Mouse (Mus musculus): Measurements from ENCODE around the gene Ppp3r2.

Gene Ppp3r2

GRCm38 (mm10) chr4:49681812-49682211 is at the start of gene Ppp3r2:
TSS of gene Ppp3r2 (minus strand) at chr4:49682024.
- DNase-seq (ENCODE audit: low read depth, low spot score) = no peak
- no peaks in the 10 kb centered on the region for H3K27me3 ChIP-seq (ENCODE audit: control insufficient read depth, insufficient read depth, low read length, poor library complexity, severe bottlenecking)
- H3K36me3 ChIP-seq (ENCODE audit: control insufficient read depth, insufficient read depth, low read length, poor library complexity, severe bottlenecking) = no peaks in the 10 kb centered on the region

- no peak for DNase-seq (ENCODE audit: low read depth, low spot score)
- Histone ChIP-seq H3K27me3 (ENCODE audit: control insufficient read depth, insufficient read depth, low read length, poor library complexity, severe bottlenecking) (no peaks in the 10 kb centered on the region), H3K36me3 (ENCODE audit: control insufficient read depth, insufficient read depth, low read length, poor library complexity, severe bottlenecking) (no peaks in the 10 kb centered on the region)
These were observed 47.5 kb upstream of the Ppp3r2 start for GRCm38 (mm10) chr4:49729326-49729725.

DNA sequence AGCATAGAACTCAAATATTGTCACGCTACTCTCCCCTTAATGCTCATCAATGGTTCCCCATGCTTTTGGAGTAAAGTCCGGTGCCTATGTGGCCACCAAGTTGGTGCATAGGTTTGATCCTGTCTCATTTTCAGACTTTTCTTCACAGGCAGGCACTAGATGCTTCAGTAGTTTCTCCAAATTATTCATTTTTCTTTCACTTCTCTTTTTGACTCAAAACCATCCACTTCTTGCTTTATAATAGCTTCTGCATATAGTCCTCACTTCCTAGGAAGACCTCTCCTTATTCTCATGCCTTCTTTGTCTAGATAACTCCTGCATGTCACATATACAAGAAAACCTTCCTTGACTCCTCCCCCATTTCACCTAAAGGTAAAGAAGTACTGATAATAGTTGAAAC is 42.1 kb upstream of the Ppp3r2 start:
- H3K36me3 ChIP-seq (ENCODE audit: control insufficient read depth, insufficient read depth, low read length, poor library complexity, severe bottlenecking) = no peaks in the 10 kb centered on the region
- H3K27me3 ChIP-seq (ENCODE audit: control insufficient read depth, insufficient read depth, low read length, poor library complexity, severe bottlenecking) = no peaks in the 10 kb centered on the region
- DNase-seq (ENCODE audit: low read depth, low spot score) = no peak

DNA sequence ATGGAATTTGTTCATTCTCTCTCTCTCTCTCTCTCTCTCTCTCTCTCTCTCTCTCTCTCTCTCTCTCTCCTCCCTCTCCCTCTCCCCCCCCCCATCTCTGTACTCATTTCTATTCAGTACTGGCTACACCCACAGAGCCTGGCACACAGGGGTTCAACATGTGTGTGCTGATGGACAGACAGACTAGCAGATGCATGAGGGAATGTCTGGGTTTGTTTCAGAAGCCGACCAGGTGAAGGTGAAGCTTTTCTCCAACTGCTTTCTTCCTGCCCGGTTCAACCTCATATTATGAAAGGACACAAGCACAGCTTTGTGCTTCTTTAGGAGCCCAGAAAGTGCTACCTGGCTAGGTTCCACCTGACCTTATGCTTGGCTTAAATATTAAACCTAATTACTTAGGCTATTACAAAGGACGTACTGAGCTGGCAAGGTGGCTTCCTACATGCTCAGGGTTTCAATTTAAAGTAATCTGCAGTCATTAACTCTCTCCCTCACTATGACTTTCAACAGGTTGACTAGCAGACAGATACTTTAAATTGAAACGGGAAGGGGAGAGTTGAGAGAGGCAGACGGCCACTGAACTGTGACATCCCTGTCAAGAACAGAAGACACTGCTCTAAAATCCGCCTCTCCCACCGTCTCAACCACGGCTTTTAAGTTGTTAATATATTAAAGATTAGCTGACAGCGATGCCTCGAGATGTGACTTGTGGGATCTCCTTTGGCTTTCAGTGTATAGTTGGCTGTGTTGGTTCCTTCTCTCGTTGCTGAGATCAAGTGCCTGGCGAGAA is 9.8 kb upstream of the Ppp3r2 start:
- no peaks in the 10 kb centered on the region for H3K36me3 ChIP-seq (ENCODE audit: control insufficient read depth, insufficient read depth, low read length, poor library complexity, severe bottlenecking)
- no peaks in the 10 kb centered on the region for H3K27me3 ChIP-seq (ENCODE audit: control insufficient read depth, insufficient read depth, low read length, poor library complexity, severe bottlenecking)
- DNase-seq (ENCODE audit: low read depth, low spot score) = no peak

- H3K36me3 ChIP-seq (ENCODE audit: control insufficient read depth, insufficient read depth, low read length, poor library complexity, severe bottlenecking) = no peaks in the 10 kb centered on the region
- H3K27me3 ChIP-seq (ENCODE audit: control insufficient read depth, insufficient read depth, low read length, poor library complexity, severe bottlenecking) = no peaks in the 10 kb centered on the region
- peak; percentile 49 for DNase-seq (ENCODE audit: low read depth, low spot score)
These were observed 6.9 kb upstream of the Ppp3r2 start for GRCm38 (mm10) chr4:49688594-49689288.

DNA sequence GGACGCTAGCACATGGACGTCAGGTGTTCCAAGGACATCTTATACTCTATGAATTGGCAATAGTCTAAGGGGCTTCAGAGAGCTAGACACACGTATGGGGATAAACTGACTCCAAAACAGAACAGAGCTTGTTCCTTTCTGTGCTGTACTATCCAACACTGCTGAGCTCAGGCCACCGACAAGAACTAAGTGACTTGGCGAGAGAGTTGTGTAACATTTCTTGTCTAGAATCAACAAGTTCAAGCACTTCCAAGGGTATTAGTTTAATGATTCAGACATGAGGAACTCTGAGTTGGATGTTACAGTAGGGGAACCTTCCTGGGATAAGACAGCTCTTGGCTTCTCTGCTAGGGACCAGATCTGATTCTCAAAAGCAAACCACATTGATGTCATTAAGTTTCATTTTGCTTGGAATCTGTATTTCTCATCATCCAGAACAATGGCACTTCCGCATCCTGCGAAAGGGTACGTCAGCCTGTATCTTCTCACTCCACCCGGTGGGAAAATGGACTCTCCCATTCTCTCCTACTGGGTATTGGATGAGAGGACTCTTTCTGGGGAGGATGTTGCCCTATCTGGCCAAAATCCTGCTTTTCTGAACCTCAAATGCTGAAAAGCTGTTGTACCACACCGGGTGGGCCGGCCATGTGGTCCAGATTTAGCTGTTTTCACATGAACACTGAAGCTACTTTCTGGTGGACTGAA is 1.5 kb downstream of the Ppp3r2 start:
- no peaks in the 10 kb centered on the region for H3K27me3 ChIP-seq (ENCODE audit: control insufficient read depth, insufficient read depth, low read length, poor library complexity, severe bottlenecking)
- H3K36me3 ChIP-seq (ENCODE audit: control insufficient read depth, insufficient read depth, low read length, poor library complexity, severe bottlenecking) = no peaks in the 10 kb centered on the region
- no peak for DNase-seq (ENCODE audit: low read depth, low spot score)

DNA sequence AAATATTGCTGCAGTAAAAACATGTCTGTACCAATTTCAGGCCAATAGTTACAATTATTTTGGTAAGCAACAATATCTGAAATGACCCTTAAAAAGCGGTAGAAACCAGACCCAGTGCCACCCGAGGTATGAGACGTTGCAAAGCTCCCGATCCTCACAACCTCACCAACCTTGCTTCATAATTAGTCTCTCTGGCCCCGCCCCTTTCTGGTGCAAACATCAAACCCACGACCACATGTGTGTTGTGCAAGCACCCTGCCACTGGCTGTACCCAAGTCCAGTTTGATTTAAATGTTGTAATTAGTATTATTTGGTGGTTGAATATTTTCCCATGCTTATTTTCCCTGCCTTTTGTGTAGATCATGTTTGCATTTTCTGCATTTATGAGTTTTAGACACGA is 5.0 kb downstream of the Ppp3r2 start:
- Histone ChIP-seq H3K27me3 (ENCODE audit: control insufficient read depth, insufficient read depth, low read length, poor library complexity, severe bottlenecking) (no peaks in the 10 kb centered on the region), H3K36me3 (ENCODE audit: control insufficient read depth, insufficient read depth, low read length, poor library complexity, severe bottlenecking) (no peaks in the 10 kb centered on the region)
- DNase-seq (ENCODE audit: low read depth, low spot score) = no peak

- no peak for DNase-seq (ENCODE audit: low read depth, low spot score)
- H3K27me3 ChIP-seq (ENCODE audit: control insufficient read depth, insufficient read depth, low read length, poor library complexity, severe bottlenecking) = no peaks in the 10 kb centered on the region
- H3K36me3 ChIP-seq (ENCODE audit: control insufficient read depth, insufficient read depth, low read length, poor library complexity, severe bottlenecking) = no peaks in the 10 kb centered on the region
These were observed 5.8 kb downstream of the Ppp3r2 start for GRCm38 (mm10) chr4:49676071-49676470.

DNA sequence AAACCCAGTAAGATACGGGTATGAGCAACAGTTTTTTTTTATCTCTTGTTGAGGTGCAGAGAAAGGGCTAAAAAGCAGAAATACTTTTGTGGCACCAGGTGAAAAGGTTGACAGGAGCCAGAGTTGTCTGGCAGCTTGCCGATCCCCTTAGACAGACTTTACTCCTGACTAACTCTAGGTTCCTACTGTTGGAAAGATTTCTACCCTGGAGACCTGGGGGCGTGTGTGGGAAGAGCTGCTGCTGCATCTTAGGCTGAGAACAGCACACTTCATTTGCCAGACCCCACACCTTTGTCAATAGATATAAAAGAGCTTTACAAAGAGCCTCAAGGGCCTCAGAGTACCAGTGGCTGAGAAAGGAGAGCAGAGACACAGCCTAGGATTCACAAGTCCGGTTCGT is 17.0 kb downstream of the Ppp3r2 start:
- DNase-seq (ENCODE audit: low read depth, low spot score) = no peak
- Histone ChIP-seq H3K27me3 (ENCODE audit: control insufficient read depth, insufficient read depth, low read length, poor library complexity, severe bottlenecking) (no peaks in the 10 kb centered on the region), H3K36me3 (ENCODE audit: control insufficient read depth, insufficient read depth, low read length, poor library complexity, severe bottlenecking) (peaks cover 5% of the 10 kb centered on the region; the same call in 1 of the 2 replicates)

DNA sequence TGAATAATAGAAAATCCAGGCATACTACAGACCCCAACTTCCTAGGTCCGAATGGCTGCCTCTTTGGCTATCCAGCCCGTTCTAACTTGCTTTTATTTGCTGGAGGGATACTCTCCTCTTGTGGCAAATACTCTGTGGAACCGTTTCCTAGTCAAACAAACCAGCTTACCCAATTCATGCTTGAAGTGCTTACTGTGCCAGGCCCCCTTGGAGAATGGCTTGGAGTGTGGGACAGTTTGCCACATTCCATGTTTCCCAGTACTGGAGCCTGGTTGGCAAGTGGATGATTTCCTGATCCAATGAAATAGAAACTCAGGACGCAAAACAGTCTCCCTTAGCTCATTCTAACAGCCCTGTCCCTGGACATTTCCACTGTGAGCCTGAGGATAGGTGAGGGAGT is 19.6 kb downstream of the Ppp3r2 start:
- Histone ChIP-seq H3K36me3 (ENCODE audit: control insufficient read depth, insufficient read depth, low read length, poor library complexity, severe bottlenecking) (peaks cover 9% of the 10 kb centered on the region; the same call in 1 of the 2 replicates), H3K27me3 (ENCODE audit: control insufficient read depth, insufficient read depth, low read length, poor library complexity, severe bottlenecking) (no peaks in the 10 kb centered on the region)
- no peak for DNase-seq (ENCODE audit: low read depth, low spot score)

GRCm38 (mm10) chr4:49661664-49662063 is 20.2 kb downstream of the Ppp3r2 start:
- no peak for DNase-seq (ENCODE audit: low read depth, low spot score)
- H3K27me3 ChIP-seq (ENCODE audit: control insufficient read depth, insufficient read depth, low read length, poor library complexity, severe bottlenecking) = no peaks in the 10 kb centered on the region
- H3K36me3 ChIP-seq (ENCODE audit: control insufficient read depth, insufficient read depth, low read length, poor library complexity, severe bottlenecking) = peaks cover 9% of the 10 kb centered on the region; the same call in 1 of the 2 replicates

DNA sequence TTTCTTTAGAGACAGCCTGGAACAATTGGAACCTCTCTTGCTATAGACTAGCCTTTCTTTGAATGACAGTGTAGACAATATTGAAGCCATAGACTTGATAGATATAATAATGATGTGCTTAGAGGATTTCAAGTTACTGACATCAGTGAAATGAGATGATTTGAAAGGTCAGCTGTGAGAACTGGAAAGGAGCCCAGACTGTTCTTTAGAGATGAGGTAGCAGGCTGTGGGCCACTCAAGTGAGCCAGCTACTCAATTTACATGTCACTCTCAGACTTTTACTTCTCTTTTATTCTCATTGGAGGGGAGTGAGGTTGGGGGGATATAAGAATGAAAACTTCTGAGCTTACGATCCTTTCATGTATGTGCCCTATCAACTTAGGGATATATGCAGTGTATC is 22.4 kb downstream of the Ppp3r2 start:
- H3K36me3 ChIP-seq (ENCODE audit: control insufficient read depth, insufficient read depth, low read length, poor library complexity, severe bottlenecking) = peaks cover 14% of the 10 kb centered on the region; the same call in 1 of the 2 replicates
- H3K27me3 ChIP-seq (ENCODE audit: control insufficient read depth, insufficient read depth, low read length, poor library complexity, severe bottlenecking) = no peaks in the 10 kb centered on the region
- no peak for DNase-seq (ENCODE audit: low read depth, low spot score)

- Histone ChIP-seq H3K36me3 (ENCODE audit: control insufficient read depth, insufficient read depth, low read length, poor library complexity, severe bottlenecking) (peaks cover 14% of the 10 kb centered on the region), H3K27me3 (ENCODE audit: control insufficient read depth, insufficient read depth, low read length, poor library complexity, severe bottlenecking) (no peaks in the 10 kb centered on the region)
- no peak for DNase-seq (ENCODE audit: low read depth, low spot score)
These were observed 41.9 kb downstream of the Ppp3r2 start for GRCm38 (mm10) chr4:49639913-49640312.

DNA sequence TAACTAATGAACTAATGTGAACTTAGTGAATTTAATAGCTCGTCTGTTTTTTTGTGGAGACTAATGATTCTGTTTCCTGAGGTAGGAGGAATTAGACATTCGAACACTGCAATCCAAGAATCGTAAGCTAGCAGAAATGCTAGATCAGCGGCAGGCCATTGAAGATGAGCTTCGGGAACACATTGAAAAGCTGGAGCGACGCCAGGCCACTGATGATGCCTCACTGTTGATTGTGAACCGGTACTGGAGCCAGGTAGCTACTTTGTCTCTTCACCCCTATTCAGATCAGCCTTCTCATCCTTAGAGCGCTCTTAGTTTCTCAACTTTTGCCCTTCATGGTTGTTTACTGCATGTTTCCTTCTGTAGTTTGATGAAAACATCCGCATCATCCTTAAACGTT is 44.0 kb downstream of the Ppp3r2 start:
- no peak for DNase-seq (ENCODE audit: low read depth, low spot score)
- Histone ChIP-seq H3K36me3 (ENCODE audit: control insufficient read depth, insufficient read depth, low read length, poor library complexity, severe bottlenecking) (peaks cover 6% of the 10 kb centered on the region), H3K27me3 (ENCODE audit: control insufficient read depth, insufficient read depth, low read length, poor library complexity, severe bottlenecking) (no peaks in the 10 kb centered on the region)

DNA sequence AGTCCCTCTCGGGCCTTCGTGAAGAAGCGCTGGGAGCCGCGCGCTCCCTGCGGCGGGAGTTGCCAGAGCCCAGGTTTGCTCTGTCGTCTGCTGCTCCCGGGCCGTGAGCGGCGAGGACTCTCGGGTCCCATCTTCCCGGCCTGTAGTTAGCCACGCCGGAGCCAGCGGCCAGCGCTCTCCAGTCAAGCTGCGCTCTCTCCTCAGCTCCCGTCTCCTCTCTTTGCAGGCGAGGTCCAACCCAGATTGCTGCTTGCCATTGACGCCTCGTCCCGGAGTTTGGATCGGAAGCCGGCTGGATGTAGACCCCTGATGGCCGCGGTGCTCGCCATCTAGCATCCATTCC is 49.7 kb downstream of the Ppp3r2 start:
- no peaks in the 10 kb centered on the region for H3K27me3 ChIP-seq (ENCODE audit: control insufficient read depth, insufficient read depth, low read length, poor library complexity, severe bottlenecking)

More for the DNA sequence above, 49.7 kb downstream of the Ppp3r2 start:
- DNase-seq (ENCODE audit: low read depth, low spot score) = no peak
- no peaks in the 10 kb centered on the region; the same call in 1 of the 2 replicates for H3K36me3 ChIP-seq (ENCODE audit: control insufficient read depth, insufficient read depth, low read length, poor library complexity, severe bottlenecking)

All from splenic B cell, adult 2 months (primary cell).